ENCODE assay signal across 10 mouse cellular contexts in genomic region chr5:118666437-118667207, GRCm38 (mm10).
DNase-seq lines count a peak whose midpoint lies in the region; ATAC-seq and TF ChIP-seq lines count a peak whose summit lies in the region.
"Had no signal": no experiment of that assay in that cellular context is flagged by ENCODE, and none has a peak within 500 bp of the region (broad histone marks: within the 10 kb centered on the region; RNA-seq: fewer than 3 reads in every experiment).

No protein-coding gene starts in this region.

- peak; percentile 31 for TF ChIP-seq CTCF in layer of hippocampus, adult 2 months (conservative IDR thresholded peaks at IDR 0.05)

- 0 out of 2 replicates have a peak, but pooled peaks have one; percentile 43 for ATAC-seq in embryonic facial prominence, embryonic 13.5 days (ENCODE audit: insufficient number of reproducible peaks, insufficient read depth, low FRiP score, low TSS enrichment, low read depth)
- ATAC-seq in hindbrain, embryonic 15.5 days (ENCODE audit: low FRiP score, low read depth): peak; percentile 72
- ATAC-seq in neural tube, embryonic 14.5 days (ENCODE audit: low read depth): peak; percentile 73; the same call in 1 of the 2 replicates

- 57% methylated on average over 25 of the region's 25 CpGs for WGBS in embryonic facial prominence, embryonic 13.5 days
- WGBS in hindbrain, embryonic 15.5 days: 14% methylated on average over 25 of the region's 25 CpGs
- WGBS in neural tube, embryonic 14.5 days: 14% methylated on average over 25 of the region's 25 CpGs

- H3K4me3 ChIP-seq in layer of hippocampus, adult 2 months: no peak overlapping the region; the same call in 1 of the 2 replicates
- H3K4me3 ChIP-seq in embryonic facial prominence, embryonic 13.5 days: no peak overlapping the region
- H3K4me3 ChIP-seq in hindbrain, embryonic 15.5 days: 0 out of 2 replicates have a peak overlapping the region, but pooled peaks have one; percentile 9
- H3K4me3 ChIP-seq in neural tube, embryonic 14.5 days (ENCODE audit: low read depth, low read length): no peak overlapping the region
- H3K4me3 ChIP-seq: limb, embryonic 13.5 days had no signal

- H3K9ac ChIP-seq in embryonic facial prominence, embryonic 13.5 days: peak overlapping the region; percentile 7
- H3K9ac ChIP-seq in hindbrain, embryonic 15.5 days: 0 out of 2 replicates have a peak overlapping the region, but pooled peaks have one; percentile 20
- H3K9ac ChIP-seq in neural tube, embryonic 14.5 days (replicated peaks; ENCODE audit: low read depth, low read length): peak overlapping the region; percentile 42; the same call in 1 of the 2 replicates
- H3K9ac ChIP-seq: limb, embryonic 13.5 days had no signal

- H3K4me2 ChIP-seq in embryonic facial prominence, embryonic 13.5 days: peak overlapping the region; percentile 27; the same call in 1 of the 2 replicates
- peak overlapping the region; percentile 51 for H3K4me2 ChIP-seq in hindbrain, embryonic 15.5 days
- H3K4me2 ChIP-seq in neural tube, embryonic 14.5 days (ENCODE audit: low read depth, low read length): peak overlapping the region; percentile 43; the same call in 1 of the 2 replicates
- H3K4me2 ChIP-seq: limb, embryonic 13.5 days had no signal

- intact Hi-C loops in gastrocnemius, postnatal 14 days (cut with DNase I; ENCODE audit: low total_unique reads): no loop called here

- 0 out of 2 replicates have a peak, but pooled peaks cover 4% of the 10 kb centered on the region for H3K36me3 ChIP-seq in embryonic facial prominence, embryonic 13.5 days
- H3K36me3 ChIP-seq in hindbrain, embryonic 15.5 days: no peaks in the 10 kb centered on the region
- H3K36me3 ChIP-seq in neural tube, embryonic 14.5 days (ENCODE audit: control insufficient read depth, insufficient read depth, low read length): no peaks in the 10 kb centered on the region

- H3K4me1 ChIP-seq in embryonic facial prominence, embryonic 13.5 days: peaks cover 37% of the 10 kb centered on the region
- H3K4me1 ChIP-seq in hindbrain, embryonic 15.5 days (replicated peaks): peaks cover 53% of the 10 kb centered on the region
- peaks cover 46% of the 10 kb centered on the region for H3K4me1 ChIP-seq in neural tube, embryonic 14.5 days (ENCODE audit: control insufficient read depth, insufficient read depth, low read length)

- H3K27me3 ChIP-seq in embryonic facial prominence, embryonic 13.5 days: no peaks in the 10 kb centered on the region
- H3K27me3 ChIP-seq in hindbrain, embryonic 15.5 days: no peaks in the 10 kb centered on the region
- H3K27me3 ChIP-seq in neural tube, embryonic 14.5 days (ENCODE audit: control insufficient read depth, insufficient read depth, low read length): no peaks in the 10 kb centered on the region
- H3K27me3 ChIP-seq: limb, embryonic 13.5 days had no signal

- peak overlapping the region; percentile 34; the same call in 1 of the 2 replicates for H3K27ac ChIP-seq in layer of hippocampus, adult 2 months
- H3K27ac ChIP-seq in embryonic facial prominence, embryonic 13.5 days: no peak overlapping the region
- H3K27ac ChIP-seq in hindbrain, embryonic 15.5 days (replicated peaks): peak overlapping the region; percentile 66
- H3K27ac ChIP-seq in neural tube, embryonic 14.5 days (ENCODE audit: low read depth, low read length): peak overlapping the region; percentile 72
- H3K27ac ChIP-seq: limb, embryonic 13.5 days had no signal

- H3K9me3 ChIP-seq in embryonic facial prominence, embryonic 13.5 days: no peaks in the 10 kb centered on the region
- H3K9me3 ChIP-seq in hindbrain, embryonic 15.5 days: no peaks in the 10 kb centered on the region
- no peaks in the 10 kb centered on the region for H3K9me3 ChIP-seq in neural tube, embryonic 14.5 days (ENCODE audit: control insufficient read depth, low read length)
- H3K9me3 ChIP-seq: G1E; limb, embryonic 13.5 days had no signal

- DNase-seq in layer of hippocampus, adult 2 months (ENCODE audit: low spot score in 2 of 2): no peak
- no peak for DNase-seq in layer of hippocampus, postnatal 14 days (ENCODE audit: low spot score in 2 of 2)
- no peak for DNase-seq in c-Kit-positive CD71-positive TER-119-positive erythroid progenitor cells, embryonic 14.5 days (ENCODE audit: low spot score)
- DNase-seq in gastrocnemius, postnatal 14 days: no peak
- no peak for DNase-seq in adrenal gland, postnatal 10 days
